Mouse (Mus musculus) MEL (cell line): ENCODE measurements around the gene Lmo4.

Experiments
- CTCF ChIP-seq, 3 experiments: IDR thresholded peaks in 2 of 3; conservative IDR thresholded peaks in 1 of 3; 2 replicates each; pipeline ENCODE4 v1.5.1; 2011 to 2012; ENCODE audit warnings: low read length in 3 of 3, low read depth in 2 of 3, mild to moderate bottlenecking in 2 of 3, improper control_type of control experiment in 1 of 3, inconsistent platforms in 1 of 3, mixed read lengths in 1 of 3, moderate library complexity in 1 of 3; ENCODE audit not compliant: control insufficient read depth in 1 of 3, insufficient read depth in 1 of 3, poor library complexity in 1 of 3, severe bottlenecking in 1 of 3
- MEF2A ChIP-seq: IDR thresholded peaks from 2 replicates; pipeline ENCODE4 v1.6.1; 2014; ENCODE audit warnings: low read depth, mild to moderate bottlenecking, inconsistent platforms, low read length, improper control_type of control experiment; ENCODE audit not compliant: poor library complexity, insufficient replicate concordance, severe bottlenecking; ENCODE audit errors: extremely low read depth
- NRF1 ChIP-seq: IDR thresholded peaks from 2 replicates; pipeline ENCODE4 v1.6.1; 2014; ENCODE audit warnings: low read depth, mild to moderate bottlenecking, inconsistent platforms, low read length, improper control_type of control experiment, moderate library complexity; ENCODE audit not compliant: poor library complexity, insufficient read depth, severe bottlenecking

GRCm38 (mm10) chr3:144140816-144141215 is 64.2 kb downstream of the Lmo4 start:
- no peak for TF ChIP-seq NRF1
- no peak for TF ChIP-seq MEF2A
- no peak for TF ChIP-seq CTCF (IDR thresholded peaks at IDR 0.05 in 2 of 3, conservative IDR thresholded peaks at IDR 0.05 in 1 of 3; ENCODE audit: control insufficient read depth in 1 of 3, insufficient read depth in 1 of 3, low read depth in 2 of 3, low read length in 3 of 3, poor library complexity in 1 of 3, severe bottlenecking in 1 of 3)
